Mouse (Mus musculus) hindlimb bud, embryonic 11.5 days (tissue): ENCODE results near the gene Cfap61.

Experiments
- DNase-seq: peaks from one replicate; pipeline ENCODE4 v3.0.0-alpha.2; 2012; ENCODE audit warnings: low read depth, low spot score; ENCODE audit errors: extremely low spot score

The Cfap61 gene

DNA sequence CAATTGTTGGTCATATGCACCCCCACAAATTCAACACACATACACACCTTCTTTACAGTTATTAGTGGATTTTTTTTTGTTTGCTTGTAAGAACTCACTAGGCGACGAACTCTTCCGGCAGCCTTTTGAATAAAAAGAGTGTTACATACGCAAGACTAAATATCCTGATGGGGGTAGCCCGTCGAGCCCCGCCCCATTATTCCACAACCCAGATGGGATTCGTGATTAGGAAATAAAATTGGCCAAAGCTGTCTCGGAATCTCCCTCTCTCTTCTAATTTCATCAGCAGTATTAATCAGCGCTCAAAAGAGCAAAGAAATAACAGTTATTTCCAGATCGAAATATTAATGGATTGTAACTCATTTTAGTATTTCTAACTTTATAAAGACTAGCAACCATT is 285.2 kb downstream of the Cfap61 start:
- DNase-seq, result no peak

GRCm38 (mm10) chr2:146220591-146221075 is 286.0 kb downstream of the Cfap61 start:
- no peak for DNase-seq

DNA sequence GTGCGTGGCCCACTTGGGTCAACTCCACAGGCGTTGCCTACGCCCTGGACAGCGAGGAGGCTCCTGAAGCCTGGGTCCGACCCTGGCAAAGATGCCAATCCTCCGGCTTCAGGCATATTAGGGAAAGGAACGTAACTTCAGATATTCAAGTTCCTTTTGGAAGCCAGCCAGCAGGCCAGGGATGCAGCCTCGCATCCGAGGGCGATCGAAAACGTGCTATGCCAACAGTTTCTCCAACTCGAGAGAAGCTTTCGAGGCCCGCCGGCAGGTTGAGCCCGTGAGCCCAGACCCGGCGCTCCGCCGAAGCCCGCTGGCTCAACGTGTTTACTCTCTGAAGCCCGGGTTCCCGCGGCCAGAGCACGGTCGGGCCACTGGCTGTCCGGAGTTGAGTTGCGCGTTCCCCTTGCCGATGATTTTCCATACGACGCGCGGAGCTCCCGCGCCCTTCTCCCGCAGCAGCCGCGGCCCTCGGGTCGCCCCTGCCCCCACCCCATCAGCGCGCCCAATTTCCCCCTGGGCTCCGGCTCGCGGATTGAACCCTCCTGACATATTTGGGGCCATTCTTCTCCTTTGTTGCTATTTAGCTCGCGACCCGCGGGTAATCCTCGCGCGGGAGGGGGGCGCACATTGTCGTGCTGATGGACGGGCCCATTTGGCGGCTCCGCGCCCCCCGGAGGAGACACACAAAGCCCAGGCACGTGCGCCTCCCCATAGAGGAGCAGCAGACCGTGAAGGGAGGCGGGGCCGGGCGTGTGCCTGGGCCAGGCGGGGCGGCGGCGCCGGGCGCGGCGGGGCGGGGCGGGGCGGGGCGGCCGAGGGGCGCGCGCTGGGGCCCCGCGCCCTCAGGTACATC is 286.7 kb downstream of the Cfap61 start, which contains the start of gene Insm1:
TSS of gene Insm1 (plus strand) at position 846 of the 853 bp plus-strand sequence.
- DNase-seq, result no peak

- DNase-seq, result no peak
These were observed 287.3 kb downstream of the Cfap61 start for GRCm38 (mm10) chr2:146221929-146222278.

GRCm38 (mm10) chr2:146222279-146223175 is 287.9 kb downstream of the Cfap61 start:
- no peak for DNase-seq

GRCm38 (mm10) chr2:146223176-146223905 is 288.8 kb downstream of the Cfap61 start:
- no peak for DNase-seq

- no peak for DNase-seq
These were observed 289.6 kb downstream of the Cfap61 start for GRCm38 (mm10) chr2:146224141-146224540.

- DNase-seq, result no peak
These were observed 291.2 kb downstream of the Cfap61 start for GRCm38 (mm10) chr2:146225818-146226217.

GRCm38 (mm10) chr2:146226484-146226883 is 291.9 kb downstream of the Cfap61 start:
- no peak for DNase-seq

GRCm38 (mm10) chr2:146227646-146228045 is 293.1 kb downstream of the Cfap61 start:
- no peak for DNase-seq

GRCm38 (mm10) chr2:146228435-146228834 is 293.9 kb downstream of the Cfap61 start:
- no peak for DNase-seq

GRCm38 (mm10) chr2:146231485-146231884 is 296.9 kb downstream of the Cfap61 start:
- no peak for DNase-seq

GRCm38 (mm10) chr2:146239196-146239747 is 304.7 kb downstream of the Cfap61 start:
- no peak for DNase-seq

GRCm38 (mm10) chr2:146244049-146244448 is 309.5 kb downstream of the Cfap61 start:
- DNase-seq, result no peak

DNA sequence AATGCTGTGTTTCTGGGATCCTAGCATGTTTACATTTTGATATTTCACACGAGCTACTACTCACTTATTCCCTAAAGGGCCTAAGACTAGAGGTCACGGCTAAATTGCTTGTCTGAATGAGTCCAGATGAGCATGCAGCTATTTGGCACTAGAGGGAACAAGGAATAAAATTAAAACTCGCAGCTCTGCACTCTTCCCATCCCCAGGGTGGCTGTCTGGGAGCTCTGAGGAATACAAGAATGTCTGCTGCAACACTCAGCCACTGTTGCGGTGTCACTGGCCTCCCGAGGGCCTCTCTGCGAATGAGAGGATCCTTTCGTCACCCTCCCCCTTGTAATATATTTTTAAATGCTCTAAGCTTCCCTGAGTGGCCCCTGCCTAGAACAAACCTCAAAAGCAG is 310.8 kb downstream of the Cfap61 start:
- no peak for DNase-seq

GRCm38 (mm10) chr2:146246409-146247075 is 312.0 kb downstream of the Cfap61 start:
- DNase-seq, result no peak

GRCm38 (mm10) chr2:146247576-146247975 is 313.0 kb downstream of the Cfap61 start:
- no peak for DNase-seq

DNA sequence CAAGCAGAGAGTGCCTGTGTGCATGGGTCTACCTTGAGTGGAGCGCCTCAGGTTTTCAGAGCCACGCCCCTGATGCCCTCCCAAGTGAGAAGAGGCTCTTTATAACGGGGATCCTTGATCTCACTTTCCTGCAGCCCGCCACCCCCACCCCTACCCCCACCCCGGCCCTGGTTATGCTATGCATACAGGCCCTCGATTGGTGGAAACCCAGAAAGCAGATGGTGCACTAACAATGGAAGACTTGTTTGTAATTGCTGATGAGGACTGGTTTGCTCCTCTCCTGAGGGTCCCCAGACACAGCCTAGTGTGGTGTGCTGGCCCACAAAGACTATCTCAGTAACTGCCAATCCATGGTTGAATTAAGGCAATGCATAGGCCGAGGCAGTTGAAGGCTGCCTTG is 314.4 kb downstream of the Cfap61 start:
- DNase-seq, result no peak

DNA sequence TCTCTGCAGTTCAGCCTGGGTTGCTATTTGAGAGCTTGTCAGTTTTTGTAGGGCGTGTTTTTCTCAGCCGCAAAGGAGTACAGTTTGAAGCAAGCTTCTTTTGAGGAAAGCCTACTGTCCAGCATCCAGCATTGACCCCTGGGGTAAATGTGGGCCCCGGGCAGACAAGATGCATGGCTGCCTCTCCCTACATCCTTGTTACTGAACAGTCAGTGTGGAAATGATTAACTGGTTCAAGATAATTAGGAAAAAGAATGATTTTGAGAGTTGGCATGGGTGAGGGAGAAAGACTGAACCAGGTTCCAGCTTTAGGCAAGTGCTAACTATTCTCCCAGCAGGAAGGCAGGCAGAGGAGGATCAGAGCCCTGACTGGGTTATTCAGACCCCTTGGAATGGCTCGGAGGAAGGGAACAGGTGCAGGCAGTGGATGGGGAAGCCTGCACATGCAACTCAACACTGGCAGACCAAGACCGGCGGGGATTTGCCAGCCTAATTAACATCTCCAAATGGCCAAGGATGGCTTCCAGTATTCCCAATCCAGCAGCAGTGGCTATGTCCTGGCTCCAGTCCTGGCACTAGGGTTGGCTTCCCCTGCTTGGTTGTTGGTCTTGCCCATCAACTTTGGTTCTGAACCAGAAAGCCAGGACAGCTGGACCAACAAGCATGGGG is 315.8 kb downstream of the Cfap61 start:
- no peak for DNase-seq

DNA sequence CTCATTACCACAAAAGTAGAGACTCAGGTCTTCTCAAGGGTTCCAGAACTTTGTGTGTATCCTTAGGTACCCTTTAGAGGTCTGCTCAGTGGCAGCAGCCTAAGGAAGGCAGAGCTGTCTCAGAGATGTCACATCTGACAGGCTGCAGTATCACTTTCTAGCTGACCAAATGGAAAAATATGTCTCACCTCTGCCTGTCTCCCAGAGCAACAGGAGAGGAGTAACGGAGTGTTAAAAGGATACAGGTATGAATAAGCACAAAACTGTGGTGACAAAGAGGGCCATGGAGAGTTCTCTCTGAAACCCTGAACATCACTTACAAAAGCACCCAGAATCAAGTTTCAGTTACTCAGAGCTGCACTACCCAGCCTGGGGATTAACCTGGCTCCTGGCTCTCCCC is 319.8 kb downstream of the Cfap61 start:
- DNase-seq, result no peak
